Mouse (Mus musculus) cerebellum, adult (tissue): Measurements from ENCODE around the gene Med13l.

Experiments
- ATAC-seq: cut with Nextera tagmentation; 2 replicates; pipeline ENCODE4 v1.9.2; 2017; ENCODE audit warnings: mild to moderate bottlenecking, moderate library complexity, mixed read lengths; ENCODE audit not compliant: insufficient number of reproducible peaks, low FRiP score, low TSS enrichment

The Med13l gene

GRCm38 (mm10) chr5:118757396-118758301, 197.2 kb downstream of the Med13l start:
- ATAC-seq = no peak

- no peak for ATAC-seq
Measured at GRCm38 (mm10) chr5:118760986-118761385, 200.5 kb downstream of the Med13l start.

- ATAC-seq = no peak
Measured at GRCm38 (mm10) chr5:118762499-118763185, 202.2 kb downstream of the Med13l start.

GRCm38 (mm10) chr5:118763353-118763752, 202.9 kb downstream of the Med13l start:
- no peak for ATAC-seq

GRCm38 (mm10) chr5:118769143-118769542, 208.7 kb downstream of the Med13l start:
- no peak for ATAC-seq

- ATAC-seq = no peak
Measured at GRCm38 (mm10) chr5:118773866-118774265, 213.4 kb downstream of the Med13l start.

GRCm38 (mm10) chr5:118776396-118776795, 215.9 kb downstream of the Med13l start:
- ATAC-seq = no peak

GRCm38 (mm10) chr5:118781598-118781997, 221.1 kb downstream of the Med13l start:
- peak; percentile 31; the same call in 1 of the 2 replicates for ATAC-seq

GRCm38 (mm10) chr5:118782139-118782538, 221.7 kb downstream of the Med13l start:
- no peak for ATAC-seq

- no peak for ATAC-seq
Measured at GRCm38 (mm10) chr5:118789226-118789625, 228.7 kb downstream of the Med13l start.

GRCm38 (mm10) chr5:118789776-118790175, 229.3 kb downstream of the Med13l start:
- no peak for ATAC-seq

- ATAC-seq = no peak
Measured at GRCm38 (mm10) chr5:118797811-118798210, 237.3 kb downstream of the Med13l start.

- ATAC-seq = no peak
Measured at GRCm38 (mm10) chr5:118801592-118801991, 241.1 kb downstream of the Med13l start.

GRCm38 (mm10) chr5:118802036-118802435, 241.6 kb downstream of the Med13l start:
- ATAC-seq = no peak

- ATAC-seq = no peak
Measured at GRCm38 (mm10) chr5:118808946-118809345, 248.5 kb downstream of the Med13l start.

- no peak for ATAC-seq
Measured at GRCm38 (mm10) chr5:118809588-118809987, 249.1 kb downstream of the Med13l start.

GRCm38 (mm10) chr5:118811690-118812089, 251.2 kb downstream of the Med13l start:
- ATAC-seq = no peak

- ATAC-seq = no peak
Measured at GRCm38 (mm10) chr5:118812421-118812820, 251.9 kb downstream of the Med13l start.

- no peak for ATAC-seq
Measured at GRCm38 (mm10) chr5:118812947-118813401, 252.5 kb downstream of the Med13l start.

GRCm38 (mm10) chr5:118814052-118814451, 253.6 kb downstream of the Med13l start:
- no peak for ATAC-seq
